8 mouse cellular contexts compared by ENCODE assay signal in the genomic region with DNA sequence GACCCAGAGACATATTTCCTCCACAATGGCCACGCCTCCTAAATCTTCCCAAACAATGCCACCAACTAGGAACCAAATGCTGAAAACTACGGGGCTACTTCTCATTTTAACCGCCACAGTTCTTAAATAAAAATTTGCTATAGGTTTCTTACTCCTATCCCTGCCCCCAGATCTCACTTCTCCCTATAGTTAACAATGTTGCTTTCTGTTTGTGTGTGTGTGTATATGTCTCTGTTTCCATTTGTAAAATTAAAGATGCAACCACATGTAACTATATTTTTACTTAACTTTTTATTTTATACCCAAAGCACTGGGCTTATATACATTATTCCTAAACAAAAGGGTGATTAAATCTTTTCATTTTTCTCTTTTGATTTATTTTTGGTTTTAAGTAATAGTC. TPM values are rescaled to one million over a fixed set of nuclear protein-coding genes. Genes with fewer than 3 reads are reported as not detected.
A peak's percentile ranks its signal among the peaks of the same experiment; 100 is the strongest.
DNase-seq lines count a peak whose midpoint lies in the region; ATAC-seq and TF ChIP-seq lines count a peak whose summit lies in the region.

A gene (plus strand): TSS at position 301 of the 400 bp plus-strand sequence.

- no peak for DNase-seq in lung, adult 2 months
- no peak for DNase-seq in lung, adult 18-20 months
- DNase-seq in left cerebral cortex, postnatal 10 days (ENCODE audit: extremely low spot score in 1 of 2, low spot score in 2 of 2): no peak
- DNase-seq in spleen, adult 12 weeks (ENCODE audit: low spot score): no peak

- H3K4me3 ChIP-seq in lung, adult 2 months (replicated peaks; ENCODE audit: extremely low read depth, low read depth, low read length): no peak within 1 kb of the TSS
- no peak within 1 kb of the TSS for H3K4me3 ChIP-seq in embryonic facial prominence, embryonic 13.5 days
- no peak within 1 kb of the TSS for H3K4me3 ChIP-seq in heart, embryonic 13.5 days

- intact Hi-C loops in left cerebral cortex, postnatal 10 days (cut with DNase I): loop anchor here (5.0 kb wide), 1 partner anchor 88 kb away; a partner anchor contains a TSS

- no peak within 1 kb of the TSS for H3K4me2 ChIP-seq in embryonic facial prominence, embryonic 13.5 days
- no peak within 1 kb of the TSS for H3K4me2 ChIP-seq in heart, embryonic 13.5 days

- peaks cover 6% of the 10 kb centered on the region; the same call in 1 of the 2 replicates for H3K4me1 ChIP-seq in lung, adult 2 months (ENCODE audit: control insufficient read depth, insufficient read depth, low read length)
- peaks cover 17% of the 10 kb centered on the region for H3K4me1 ChIP-seq in embryonic facial prominence, embryonic 13.5 days
- H3K4me1 ChIP-seq in heart, embryonic 13.5 days: peaks cover 19% of the 10 kb centered on the region

- no peak within 1 kb of the TSS for H3K9ac ChIP-seq in embryonic facial prominence, embryonic 13.5 days
- H3K9ac ChIP-seq in heart, embryonic 13.5 days: no peak within 1 kb of the TSS

- H3K27me3 ChIP-seq in embryonic facial prominence, embryonic 13.5 days: no peaks in the 10 kb centered on the region
- no peaks in the 10 kb centered on the region for H3K27me3 ChIP-seq in heart, embryonic 13.5 days (replicated peaks)

- no peak for ATAC-seq in embryonic facial prominence, embryonic 13.5 days (ENCODE audit: insufficient number of reproducible peaks, insufficient read depth, low FRiP score, low TSS enrichment, low read depth)
- ATAC-seq in heart, embryonic 13.5 days (ENCODE audit: extremely low read depth, insufficient number of reproducible peaks, low FRiP score, low TSS enrichment): no peak
- no peak for ATAC-seq in monocyte, adult 5-6 weeks (replicated peaks; ENCODE audit: insufficient number of reproducible peaks, low FRiP score, low TSS enrichment, poor library complexity, severe bottlenecking)
- ATAC-seq in frontal cortex, adult (ENCODE audit: low TSS enrichment): no peak

- no peaks in the 10 kb centered on the region for H3K9me3 ChIP-seq in embryonic facial prominence, embryonic 13.5 days
- H3K9me3 ChIP-seq in heart, embryonic 13.5 days: no peaks in the 10 kb centered on the region

- no peaks in the 10 kb centered on the region for H3K36me3 ChIP-seq in embryonic facial prominence, embryonic 13.5 days
- 0 out of 2 replicates have a peak, but pooled peaks cover 5% of the 10 kb centered on the region for H3K36me3 ChIP-seq in heart, embryonic 13.5 days

- TF ChIP-seq POLR2A in lung, adult 2 months (IDR thresholded peaks at IDR 0.05; ENCODE audit: borderline replicate concordance, extremely low read depth, low read depth, low read length): no peak

- H3K27ac ChIP-seq in embryonic facial prominence, embryonic 13.5 days: no peak within 1 kb of the TSS
- H3K27ac ChIP-seq in heart, embryonic 13.5 days (replicated peaks): peak within 1 kb of the TSS; percentile 87; the same call in 1 of the 2 replicates

- TF ChIP-seq CTCF in lung, adult 2 months (IDR thresholded peaks at IDR 0.05; ENCODE audit: insufficient read depth, low read length): no peak

- 84% methylated on average over 3 of the region's 3 CpGs for WGBS in lung, adult 2 months
- 86% methylated on average over 3 of the region's 3 CpGs for WGBS in embryonic facial prominence, embryonic 13.5 days
- WGBS in heart, embryonic 13.5 days: 83% methylated on average over 3 of the region's 3 CpGs

RNA-seq across cellular contexts. Expression of the gene that starts here (rescaled TPM):
- 25.7 and 44.5 TPM in 2 replicates for polyA plus RNA-seq in lung, adult 2 months (2012; rRNA removed)
- polyA plus RNA-seq in embryonic facial prominence, embryonic 13.5 days (2015; fragmentation: Nextera tagmentation; extraction: Ambion mirVana): 173 and 175 TPM in 2 replicates
- 126 and 144 TPM in 2 replicates for polyA plus RNA-seq in heart, embryonic 13.5 days (2015; fragmentation: Nextera tagmentation; extraction: Ambion mirVana)
- 10 to 100 TPM; 40.6 to 42.0 TPM for total RNA-seq in left cerebral cortex, postnatal 10 days (2021)
- total RNA-seq in monocyte, adult 5-6 weeks (2017): 40.4 to 59.9 TPM (median 59.3 TPM) in 3 replicates
